Mouse (Mus musculus): ENCODE measurements around the gene Zcrb1. TPM values are rescaled to one million over a fixed set of nuclear protein-coding genes. Genes with fewer than 3 reads are reported as not detected.

Gene Zcrb1
- total RNA-seq (2014; rRNA removed) (22.5 and 28.0 TPM in 2 replicates), polyA plus RNA-seq (2012; rRNA removed) (12.0 TPM in 2 replicates)

GRCm38 (mm10) chr15:93397826-93398698 is at the start of gene Zcrb1, which contains the start of gene Pphln1:
Zcrb1 (minus strand) TSS chr15:93398334.
Pphln1 (plus strand) TSS chr15:93398350.
- under 1% methylated on average over 100 of the region's 100 CpGs for WGBS
- Histone ChIP-seq H3K9ac (ENCODE audit: low read depth, low read length) (peak within 1 kb of the TSS; percentile 94), H3K4me3 (ENCODE audit: insufficient read depth, low read depth, low read length) (peak within 1 kb of the TSS; percentile 96), H3K27me3 (ENCODE audit: control insufficient read depth, insufficient read depth, low read length) (no peaks in the 10 kb centered on the region), H3K4me1 (ENCODE audit: control insufficient read depth, insufficient read depth, low read length) (peaks cover 14% of the 10 kb centered on the region), H3K36me3 (ENCODE audit: control insufficient read depth, insufficient read depth, low read length) (peaks cover 4% of the 10 kb centered on the region; the same call in 1 of the 2 replicates), H3K27ac (replicated peaks; ENCODE audit: insufficient read depth, low read depth, low read length) (peak within 1 kb of the TSS; percentile 74), H3K79me2 (ENCODE audit: control insufficient read depth, insufficient read depth, low read length) (peaks cover 28% of the 10 kb centered on the region; the same call in 1 of the 2 replicates)
- DNase-seq (ENCODE audit: extremely low read depth, low read depth, low spot score), result peak; percentile 50
- TF ChIP-seq POLR2A (IDR thresholded peaks at IDR 0.05; ENCODE audit: extremely low read depth, insufficient read depth, low read length) (peak; percentile 53; the same call in 1 of the 2 replicates), CTCF (IDR thresholded peaks at IDR 0.05; ENCODE audit: low read depth, low read length) (no peak)

GRCm38 (mm10) chr15:93443676-93444075 is 45.5 kb upstream of the Zcrb1 start:
- peak; percentile 22 for DNase-seq (ENCODE audit: extremely low read depth, low read depth, low spot score)
- H3K36me3 ChIP-seq (ENCODE audit: control insufficient read depth, insufficient read depth, low read length), result peaks cover 15% of the 10 kb centered on the region
- no peak overlapping the region for H3K27ac ChIP-seq (replicated peaks; ENCODE audit: insufficient read depth, low read depth, low read length)
- no peaks in the 10 kb centered on the region for H3K4me1 ChIP-seq (ENCODE audit: control insufficient read depth, insufficient read depth, low read length)
- no peak overlapping the region for H3K9ac ChIP-seq (ENCODE audit: low read depth, low read length)
- no peaks in the 10 kb centered on the region for H3K79me2 ChIP-seq (ENCODE audit: control insufficient read depth, insufficient read depth, low read length)
- 74% methylated on average over 6 of the region's 6 CpGs for WGBS
- no peak overlapping the region for H3K4me3 ChIP-seq (ENCODE audit: insufficient read depth, low read depth, low read length)
- TF ChIP-seq POLR2A (IDR thresholded peaks at IDR 0.05; ENCODE audit: extremely low read depth, insufficient read depth, low read length), result no peak
- TF ChIP-seq CTCF (IDR thresholded peaks at IDR 0.05; ENCODE audit: low read depth, low read length), result no peak
- H3K27me3 ChIP-seq (ENCODE audit: control insufficient read depth, insufficient read depth, low read length), result no peaks in the 10 kb centered on the region

GRCm38 (mm10) chr15:93442271-93442670 is 44.1 kb upstream of the Zcrb1 start:
- Histone ChIP-seq H3K79me2 (ENCODE audit: control insufficient read depth, insufficient read depth, low read length) (no peaks in the 10 kb centered on the region), H3K36me3 (ENCODE audit: control insufficient read depth, insufficient read depth, low read length) (peaks cover 15% of the 10 kb centered on the region), H3K4me1 (ENCODE audit: control insufficient read depth, insufficient read depth, low read length) (no peaks in the 10 kb centered on the region), H3K27me3 (ENCODE audit: control insufficient read depth, insufficient read depth, low read length) (no peaks in the 10 kb centered on the region), H3K4me3 (ENCODE audit: insufficient read depth, low read depth, low read length) (no peak overlapping the region), H3K9ac (ENCODE audit: low read depth, low read length) (no peak overlapping the region), H3K27ac (replicated peaks; ENCODE audit: insufficient read depth, low read depth, low read length) (no peak overlapping the region)
- peak; percentile 5 for DNase-seq (ENCODE audit: extremely low read depth, low read depth, low spot score)
- WGBS, result 94% methylated on average over 4 of the region's 4 CpGs
- TF ChIP-seq POLR2A (IDR thresholded peaks at IDR 0.05; ENCODE audit: extremely low read depth, insufficient read depth, low read length) (no peak), CTCF (IDR thresholded peaks at IDR 0.05; ENCODE audit: low read depth, low read length) (peak; percentile 22; the same call in 1 of the 2 replicates)

- 59% methylated on average over 5 of the region's 5 CpGs for whole genome bisulfite sequencing
Observed at GRCm38 (mm10) chr15:93438663-93439062, 40.5 kb upstream of the Zcrb1 start.

GRCm38 (mm10) chr15:93435998-93436397 is 37.9 kb upstream of the Zcrb1 start:
- no peaks in the 10 kb centered on the region for H3K27me3 ChIP-seq (ENCODE audit: control insufficient read depth, insufficient read depth, low read length)
- H3K27ac ChIP-seq (replicated peaks; ENCODE audit: insufficient read depth, low read depth, low read length), result no peak overlapping the region
- H3K9ac ChIP-seq (ENCODE audit: low read depth, low read length), result no peak overlapping the region
- H3K4me3 ChIP-seq (ENCODE audit: insufficient read depth, low read depth, low read length), result no peak overlapping the region
- no peaks in the 10 kb centered on the region for H3K79me2 ChIP-seq (ENCODE audit: control insufficient read depth, insufficient read depth, low read length)
- peaks cover 3% of the 10 kb centered on the region; the same call in 1 of the 2 replicates for H3K36me3 ChIP-seq (ENCODE audit: control insufficient read depth, insufficient read depth, low read length)
- WGBS, result 94% methylated on average over 12 of the region's 12 CpGs
- TF ChIP-seq CTCF (IDR thresholded peaks at IDR 0.05; ENCODE audit: low read depth, low read length) (no peak), POLR2A (IDR thresholded peaks at IDR 0.05; ENCODE audit: extremely low read depth, insufficient read depth, low read length) (no peak)
- H3K4me1 ChIP-seq (ENCODE audit: control insufficient read depth, insufficient read depth, low read length), result no peaks in the 10 kb centered on the region
- no peak for DNase-seq (ENCODE audit: extremely low read depth, low read depth, low spot score)

More at GRCm38 (mm10) chr15:93438663-93439062, 40.5 kb upstream of the Zcrb1 start:
- no peak overlapping the region for H3K4me3 ChIP-seq (ENCODE audit: insufficient read depth, low read depth, low read length)
- TF ChIP-seq POLR2A (IDR thresholded peaks at IDR 0.05; ENCODE audit: extremely low read depth, insufficient read depth, low read length) (no peak), CTCF (IDR thresholded peaks at IDR 0.05; ENCODE audit: low read depth, low read length) (peak; percentile 82)
- H3K79me2 ChIP-seq (ENCODE audit: control insufficient read depth, insufficient read depth, low read length), result no peaks in the 10 kb centered on the region
- DNase-seq (ENCODE audit: extremely low read depth, low read depth, low spot score), result peak; percentile 21
- H3K9ac ChIP-seq (ENCODE audit: low read depth, low read length), result no peak overlapping the region
- no peaks in the 10 kb centered on the region for H3K4me1 ChIP-seq (ENCODE audit: control insufficient read depth, insufficient read depth, low read length)
- no peaks in the 10 kb centered on the region for H3K27me3 ChIP-seq (ENCODE audit: control insufficient read depth, insufficient read depth, low read length)
- peaks cover 15% of the 10 kb centered on the region for H3K36me3 ChIP-seq (ENCODE audit: control insufficient read depth, insufficient read depth, low read length)
- H3K27ac ChIP-seq (replicated peaks; ENCODE audit: insufficient read depth, low read depth, low read length), result no peak overlapping the region
